Mouse (Mus musculus) thymus, postnatal 36 days (tissue): Measurements from ENCODE around the gene AC161166.1.
A peak's percentile ranks its signal among the peaks of the same experiment; 100 is the strongest.
"Not testable (repeated sequence)": the region's sequence is repeated elsewhere in the genome, so short reads cannot be mapped to it uniquely, and the experiment has no call there.

Source experiments
- DNase-seq, 2 experiments: peaks; one replicate each; pipeline ENCODE4 v3.0.0; 2022; ENCODE audit warnings: mixed read lengths in 2 of 2

AC161166.1 gene

GRCm38 (mm10) chr7:24525686-24526420 is 13.6 kb upstream of the AC161166.1 start:
- DNase-seq: no peak

- DNase-seq: no peak
These were observed 12.7 kb upstream of the AC161166.1 start for GRCm38 (mm10) chr7:24524978-24525377.

GRCm38 (mm10) chr7:24523723-24524122 is 11.5 kb upstream of the AC161166.1 start:
- no peak for DNase-seq

- DNase-seq: no peak
These were observed 10.6 kb upstream of the AC161166.1 start for GRCm38 (mm10) chr7:24522805-24523204.

GRCm38 (mm10) chr7:24520054-24520453 is 7.8 kb upstream of the AC161166.1 start:
- DNase-seq: not testable (repeated sequence)

GRCm38 (mm10) chr7:24519130-24519529 is 6.9 kb upstream of the AC161166.1 start:
- DNase-seq: no peak

GRCm38 (mm10) chr7:24517654-24518053 is 5.4 kb upstream of the AC161166.1 start:
- DNase-seq: no peak

- no peak for DNase-seq
These were observed 4.8 kb upstream of the AC161166.1 start for GRCm38 (mm10) chr7:24517077-24517476.

GRCm38 (mm10) chr7:24516319-24516718 is 4.1 kb upstream of the AC161166.1 start:
- peak in 1 of 2 experiments; percentile 21 for DNase-seq

- DNase-seq: peak in 1 of 2 experiments; percentile 21
These were observed 4.5 kb downstream of the AC161166.1 start for GRCm38 (mm10) chr7:24507726-24508114.

GRCm38 (mm10) chr7:24506838-24507725 is 5.2 kb downstream of the AC161166.1 start, which contains the start of gene Zfp428:
Gene Zfp428 (plus strand): TSS chr7:24507006.
- peak; percentile 66 for DNase-seq

GRCm38 (mm10) chr7:24506476-24506837 is 5.8 kb downstream of the AC161166.1 start:
- DNase-seq: no peak

GRCm38 (mm10) chr7:24506065-24506459 is 6.2 kb downstream of the AC161166.1 start:
- no peak for DNase-seq

GRCm38 (mm10) chr7:24505447-24506064 is 6.7 kb downstream of the AC161166.1 start:
- no peak for DNase-seq

GRCm38 (mm10) chr7:24504868-24505267 is 7.4 kb downstream of the AC161166.1 start:
- no peak for DNase-seq

GRCm38 (mm10) chr7:24504004-24504403 is 8.3 kb downstream of the AC161166.1 start:
- no peak for DNase-seq

GRCm38 (mm10) chr7:24501492-24501891 is 10.8 kb downstream of the AC161166.1 start:
- peak; percentile 53 to 54 for DNase-seq

GRCm38 (mm10) chr7:24500929-24501328 is 11.3 kb downstream of the AC161166.1 start:
- peak; percentile 44 to 51 for DNase-seq

GRCm38 (mm10) chr7:24499856-24500577 is 12.2 kb downstream of the AC161166.1 start:
- DNase-seq: peak in 1 of 2 experiments; percentile 34

- no peak for DNase-seq
These were observed 24.0 kb downstream of the AC161166.1 start for GRCm38 (mm10) chr7:24488303-24488702.

- DNase-seq: no peak
These were observed 24.9 kb downstream of the AC161166.1 start for GRCm38 (mm10) chr7:24487403-24487802.

GRCm38 (mm10) chr7:24486654-24487130 is 25.6 kb downstream of the AC161166.1 start:
- DNase-seq: no peak
